15 mouse cellular contexts compared by ENCODE assay signal in the genomic region with DNA sequence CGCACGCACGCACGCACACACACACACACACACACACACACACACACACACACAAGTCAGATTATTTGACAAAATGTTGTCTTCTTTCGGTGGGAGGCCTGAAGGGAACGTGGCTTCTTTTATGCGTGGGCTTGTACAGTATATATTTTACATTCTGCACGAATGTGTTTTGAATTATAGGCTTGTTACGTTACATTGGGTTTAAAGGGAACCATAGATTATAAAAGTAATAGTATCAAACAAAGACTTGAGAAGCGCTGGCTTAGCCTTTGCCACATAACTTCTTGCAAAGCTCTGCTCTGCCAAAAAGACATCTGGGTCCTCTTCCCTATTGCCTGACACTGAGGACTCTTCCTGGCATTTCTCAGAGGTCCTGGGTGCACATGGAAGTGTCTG. TPM values are rescaled to one million over a fixed set of nuclear protein-coding genes. Genes with fewer than 3 reads are reported as not detected.
DNase-seq lines count a peak whose midpoint lies in the region; ATAC-seq and TF ChIP-seq lines count a peak whose summit lies in the region.
"Had no signal": no experiment of that assay in that cellular context is flagged by ENCODE, and none has a peak within 500 bp of the region (broad histone marks: within the 10 kb centered on the region; RNA-seq: fewer than 3 reads in every experiment).

No protein-coding gene starts in this region.

- no peak for TF ChIP-seq EP300 in lung, postnatal 0 days (IDR thresholded peaks at IDR 0.05)

- ATAC-seq in forebrain, embryonic 12.5 days (ENCODE audit: low FRiP score), result no peak
- ATAC-seq in forebrain, postnatal 0 days, result no peak
- ATAC-seq in lung, embryonic 16.5 days (ENCODE audit: low read depth), result no peak
- ATAC-seq in lung, postnatal 0 days, result no peak
- ATAC-seq in embryonic facial prominence, embryonic 14.5 days (ENCODE audit: low read depth), result peak; percentile 22; the same call in 1 of the 2 replicates
- peak; percentile 55 for ATAC-seq in limb, embryonic 13.5 days (ENCODE audit: low FRiP score, low read depth)

- no peak for TF ChIP-seq CTCF in forebrain, postnatal 0 days (IDR thresholded peaks at IDR 0.05; ENCODE audit: low read depth)
- TF ChIP-seq CTCF in lung, postnatal 0 days (IDR thresholded peaks at IDR 0.05), result no peak

- H3K27ac ChIP-seq in forebrain, embryonic 12.5 days, result peak overlapping the region; percentile 43; the same call in 1 of the 2 replicates
- H3K27ac ChIP-seq in forebrain, postnatal 0 days (ENCODE audit: low read depth, low read length), result no peak overlapping the region
- no peak overlapping the region for H3K27ac ChIP-seq in lung, embryonic 16.5 days (ENCODE audit: low read length)
- no peak overlapping the region for H3K27ac ChIP-seq in lung, postnatal 0 days (ENCODE audit: low read length)
- peak overlapping the region; percentile 77 for H3K27ac ChIP-seq in embryonic facial prominence, embryonic 14.5 days (replicated peaks; ENCODE audit: low read depth, low read length)
- H3K27ac ChIP-seq in limb, embryonic 13.5 days, result 0 out of 2 replicates have a peak overlapping the region, but pooled peaks have one; percentile 22
- H3K27ac ChIP-seq: heart, embryonic 13.5 days; liver, embryonic 14.5 days had no signal

- H3K27me3 ChIP-seq in forebrain, embryonic 12.5 days, result no peaks in the 10 kb centered on the region
- no peaks in the 10 kb centered on the region for H3K27me3 ChIP-seq in forebrain, postnatal 0 days (ENCODE audit: insufficient read depth, low read length)
- no peaks in the 10 kb centered on the region for H3K27me3 ChIP-seq in lung, embryonic 16.5 days (ENCODE audit: control insufficient read depth, insufficient read depth, low read depth, low read length)
- H3K27me3 ChIP-seq in lung, postnatal 0 days (replicated peaks; ENCODE audit: insufficient read depth, low read length), result no peaks in the 10 kb centered on the region
- no peaks in the 10 kb centered on the region for H3K27me3 ChIP-seq in embryonic facial prominence, embryonic 14.5 days (replicated peaks; ENCODE audit: control insufficient read depth, insufficient read depth, low read length)
- no peaks in the 10 kb centered on the region for H3K27me3 ChIP-seq in limb, embryonic 13.5 days
- H3K27me3 ChIP-seq: heart, embryonic 13.5 days had no signal

- no peaks in the 10 kb centered on the region for H3K9me3 ChIP-seq in forebrain, embryonic 12.5 days
- H3K9me3 ChIP-seq in forebrain, postnatal 0 days (ENCODE audit: low read length), result no peaks in the 10 kb centered on the region
- H3K9me3 ChIP-seq in lung, embryonic 16.5 days (ENCODE audit: control insufficient read depth, low read length), result no peaks in the 10 kb centered on the region
- no peaks in the 10 kb centered on the region for H3K9me3 ChIP-seq in lung, postnatal 0 days (ENCODE audit: low read length)
- no peaks in the 10 kb centered on the region for H3K9me3 ChIP-seq in embryonic facial prominence, embryonic 14.5 days (ENCODE audit: control insufficient read depth, low read length)
- no peaks in the 10 kb centered on the region for H3K9me3 ChIP-seq in limb, embryonic 13.5 days
- H3K9me3 ChIP-seq: heart, embryonic 13.5 days had no signal

- no peaks in the 10 kb centered on the region for H3K36me3 ChIP-seq in forebrain, embryonic 12.5 days (replicated peaks)
- H3K36me3 ChIP-seq in forebrain, postnatal 0 days (ENCODE audit: insufficient read depth), result no peaks in the 10 kb centered on the region
- H3K36me3 ChIP-seq in lung, embryonic 16.5 days (ENCODE audit: control insufficient read depth, insufficient read depth, low read length), result no peaks in the 10 kb centered on the region
- H3K36me3 ChIP-seq in lung, postnatal 0 days (ENCODE audit: insufficient read depth, low read length), result no peaks in the 10 kb centered on the region
- H3K36me3 ChIP-seq in embryonic facial prominence, embryonic 14.5 days (ENCODE audit: control insufficient read depth, insufficient read depth, low read length), result no peaks in the 10 kb centered on the region
- no peaks in the 10 kb centered on the region for H3K36me3 ChIP-seq in limb, embryonic 13.5 days
- H3K36me3 ChIP-seq: heart, embryonic 13.5 days had no signal

- WGBS in forebrain, embryonic 12.5 days, result 87% methylated on average over 10 of the region's 10 CpGs
- WGBS in forebrain, postnatal 0 days, result 71% methylated on average over 10 of the region's 10 CpGs
- WGBS in lung, embryonic 16.5 days, result 45% methylated on average over 10 of the region's 10 CpGs
- WGBS in lung, postnatal 0 days, result 48% methylated on average over 9 of the region's 10 CpGs
- 39% methylated on average over 10 of the region's 10 CpGs for WGBS in embryonic facial prominence, embryonic 14.5 days
- 48% methylated on average over 10 of the region's 10 CpGs for WGBS in limb, embryonic 13.5 days

- no peak overlapping the region for H3K4me3 ChIP-seq in forebrain, embryonic 12.5 days (replicated peaks)
- H3K4me3 ChIP-seq in forebrain, postnatal 0 days (ENCODE audit: low read depth, low read length), result no peak overlapping the region
- no peak overlapping the region for H3K4me3 ChIP-seq in lung, embryonic 16.5 days (ENCODE audit: low read length)
- no peak overlapping the region for H3K4me3 ChIP-seq in lung, postnatal 0 days (ENCODE audit: low read depth, low read length)
- H3K4me3 ChIP-seq in embryonic facial prominence, embryonic 14.5 days (ENCODE audit: low read depth, low read length), result no peak overlapping the region
- H3K4me3 ChIP-seq in limb, embryonic 13.5 days, result no peak overlapping the region
- H3K4me3 ChIP-seq: heart, embryonic 13.5 days had no signal

- no peak overlapping the region for H3K4me2 ChIP-seq in forebrain, embryonic 12.5 days
- no peak overlapping the region for H3K4me2 ChIP-seq in forebrain, postnatal 0 days (ENCODE audit: low read depth)
- H3K4me2 ChIP-seq in lung, embryonic 16.5 days (ENCODE audit: low read depth, low read length), result peak overlapping the region; percentile 37
- no peak overlapping the region; the same call in 1 of the 2 replicates for H3K4me2 ChIP-seq in lung, postnatal 0 days (replicated peaks; ENCODE audit: low read depth, low read length)
- H3K4me2 ChIP-seq in embryonic facial prominence, embryonic 14.5 days (ENCODE audit: low read depth, low read length), result peak overlapping the region; percentile 37; the same call in 1 of the 2 replicates
- H3K4me2 ChIP-seq in limb, embryonic 13.5 days (replicated peaks), result peak overlapping the region; percentile 39; the same call in 1 of the 2 replicates

- H3K4me1 ChIP-seq in forebrain, embryonic 12.5 days, result peaks cover 10% of the 10 kb centered on the region
- H3K4me1 ChIP-seq in forebrain, postnatal 0 days (ENCODE audit: insufficient read depth), result no peaks in the 10 kb centered on the region
- peaks cover 34% of the 10 kb centered on the region for H3K4me1 ChIP-seq in lung, embryonic 16.5 days (replicated peaks; ENCODE audit: control insufficient read depth, insufficient read depth, low read length)
- H3K4me1 ChIP-seq in lung, postnatal 0 days (ENCODE audit: insufficient read depth, low read depth, low read length), result peaks cover 8% of the 10 kb centered on the region; the same call in 1 of the 2 replicates
- peaks cover 26% of the 10 kb centered on the region for H3K4me1 ChIP-seq in embryonic facial prominence, embryonic 14.5 days (ENCODE audit: control insufficient read depth, insufficient read depth, low read length)
- peaks cover 41% of the 10 kb centered on the region for H3K4me1 ChIP-seq in limb, embryonic 13.5 days

- DNase-seq in forebrain, postnatal 0 days, result no peak
- no peak for DNase-seq in lung, postnatal 0 days (ENCODE audit: low spot score)
- peak; percentile 73 for DNase-seq in embryonic facial prominence, embryonic 14.5 days (ENCODE audit: low spot score)
- DNase-seq in right cerebral cortex, postnatal 36 days (ENCODE audit: low spot score in 2 of 2), result no peak
- no peak for DNase-seq in urinary bladder, adult 18-20 months (ENCODE audit: low spot score in 2 of 2)
- DNase-seq: cerebellum, postnatal 14 days; heart, postnatal 36 days; left cerebral cortex, postnatal 4 days; thymus, adult 2 months had no signal

- no peak overlapping the region for H3K9ac ChIP-seq in forebrain, embryonic 12.5 days
- H3K9ac ChIP-seq in forebrain, postnatal 0 days, result no peak overlapping the region
- H3K9ac ChIP-seq in lung, embryonic 16.5 days (ENCODE audit: low read length), result no peak overlapping the region
- no peak overlapping the region for H3K9ac ChIP-seq in lung, postnatal 0 days (replicated peaks; ENCODE audit: low read depth)
- no peak overlapping the region for H3K9ac ChIP-seq in embryonic facial prominence, embryonic 14.5 days (ENCODE audit: low read depth, low read length)
- no peak overlapping the region for H3K9ac ChIP-seq in limb, embryonic 13.5 days
- H3K9ac ChIP-seq: heart, embryonic 13.5 days; liver, embryonic 14.5 days had no signal

RNA-seq across cellular contexts. Expression of a gene that starts 54.1 kb away (rescaled TPM):
- polyA plus RNA-seq in forebrain, embryonic 12.5 days (2016; fragmentation: Nextera tagmentation; extraction: Ambion mirVana), result 105 and 133 TPM in 2 replicates
- 19.6 and 28.5 TPM in 2 replicates for total RNA-seq in forebrain, postnatal 0 days (2014; rRNA removed)
- 32.5 and 40.8 TPM in 2 replicates for polyA plus RNA-seq in forebrain, postnatal 0 days (2015; fragmentation: Nextera tagmentation; extraction: Ambion mirVana)
- polyA plus RNA-seq in lung, embryonic 16.5 days (2015; fragmentation: Nextera tagmentation; extraction: Ambion mirVana), result 243 and 279 TPM in 2 replicates
- polyA plus RNA-seq in lung, postnatal 0 days (2015; fragmentation: Nextera tagmentation; extraction: Ambion mirVana), result 249 and 273 TPM in 2 replicates
- polyA plus RNA-seq in embryonic facial prominence, embryonic 14.5 days (2014; fragmentation: Nextera tagmentation; extraction: Ambion mirVana), result 227 and 238 TPM in 2 replicates
- polyA plus RNA-seq in limb, embryonic 13.5 days (2015; fragmentation: Nextera tagmentation; extraction: Ambion mirVana), result 326 and 328 TPM in 2 replicates
- total RNA-seq: MEL had no signal

Comparison
In these comparisons a context has a peak if more than half of its experiments do, and no peak if none do; other contexts are left out.
1. H3K27ac ChIP-seq: peak in forebrain, embryonic 12.5 days (single experiment), embryonic facial prominence, embryonic 14.5 days (single experiment) and limb, embryonic 13.5 days (single experiment); none in forebrain, postnatal 0 days (single experiment), lung, embryonic 16.5 days (single experiment) and lung, postnatal 0 days (single experiment).
2. H3K4me2 ChIP-seq: peak in lung, embryonic 16.5 days (single experiment), embryonic facial prominence, embryonic 14.5 days (single experiment) and limb, embryonic 13.5 days (single experiment); none in forebrain, embryonic 12.5 days (single experiment), forebrain, postnatal 0 days (single experiment) and lung, postnatal 0 days (single experiment).
3. ATAC-seq: peak in embryonic facial prominence, embryonic 14.5 days (single experiment) and limb, embryonic 13.5 days (single experiment); none in forebrain, embryonic 12.5 days (single experiment), forebrain, postnatal 0 days (single experiment), lung, embryonic 16.5 days (single experiment) and lung, postnatal 0 days (single experiment).